Mouse (Mus musculus) lung, embryonic 14.5 days (tissue): ENCODE measurements around the gene Rpl10a. TPM values are rescaled to one million over a fixed set of nuclear protein-coding genes. Genes with fewer than 3 reads are reported as not detected.

Experiments used
- ATAC-seq: fragments of 200-750 bp; cut with Nextera tagmentation; 2 replicates; pipeline ENCODE4 v1.8.0; 2017; ENCODE audit warnings: mild to moderate bottlenecking, moderate TSS enrichment, moderate library complexity; ENCODE audit not compliant: insufficient read depth
- DNase-seq: peaks from one replicate; pipeline ENCODE4 v3.0.0-alpha.2; 2015
- H3K27ac ChIP-seq: fragments of 300-500 bp; sonication (generic); 2 replicates; pipeline ENCODE4 v1.5.1; 2014; ENCODE audit warnings: low read depth, mild to moderate bottlenecking, moderate library complexity
- H3K27me3 ChIP-seq: fragments of 300-500 bp; sonication (generic); 2 replicates; pipeline ENCODE4 v1.6.1; 2014; ENCODE audit warnings: low read length, control low read depth; ENCODE audit not compliant: insufficient read depth
- H3K36me3 ChIP-seq: fragments of 300-500 bp; sonication (generic); 2 replicates; pipeline ENCODE4 v1.6.1; 2014; ENCODE audit warnings: control low read depth; ENCODE audit not compliant: insufficient read depth
- H3K4me1 ChIP-seq: fragments of 300-500 bp; sonication (generic); 2 replicates; pipeline ENCODE4 v1.6.1; 2014; ENCODE audit warnings: antibody characterized with exemption, control low read depth; ENCODE audit not compliant: insufficient read depth
- H3K4me2 ChIP-seq: fragments of 300-500 bp; sonication (generic); 2 replicates; pipeline ENCODE4 v1.6.1; 2014; ENCODE audit warnings: mild to moderate bottlenecking
- H3K4me3 ChIP-seq: fragments of 300-500 bp; sonication (generic); 2 replicates; pipeline ENCODE4 v1.5.1; 2014; ENCODE audit warnings: low read depth, low read length
- H3K9ac ChIP-seq: fragments of 300-500 bp; sonication (generic); 2 replicates; pipeline ENCODE4 v1.6.1; 2014
- H3K9me3 ChIP-seq: fragments of 300-500 bp; sonication (generic); 2 replicates; pipeline ENCODE4 v1.6.1; 2016; ENCODE audit warnings: low read depth, low read length, control low read depth
- CTCF ChIP-seq: IDR thresholded peaks from 2 replicates; pipeline ENCODE4 v1.5.1; 2016; ENCODE audit warnings: antibody characterized with exemption, low read depth
- WGBS: fragments of 180-500 bp; shearing (Covaris S2); extraction: QIAGEN DNeasy Blood & Tissue Kit; methylation state at CpG from one replicate; pipeline ENCODE4 v1.1.7; 2014; 5-methylcytosine and 5-hydroxymethylcytosine counted together
- polyA plus RNA-seq: library from polyadenylated mRNA; unstranded; fragments of >200 nt; fragmentation: Nextera tagmentation; extraction: Ambion mirVana; gene quantifications from 2 replicates; pipeline ENCODE4 v1.2.1, GENCODE M21; 2014

The Rpl10a gene
- polyA plus RNA-seq, 1 experiment from 2014 or later: 802 TPM

DNA sequence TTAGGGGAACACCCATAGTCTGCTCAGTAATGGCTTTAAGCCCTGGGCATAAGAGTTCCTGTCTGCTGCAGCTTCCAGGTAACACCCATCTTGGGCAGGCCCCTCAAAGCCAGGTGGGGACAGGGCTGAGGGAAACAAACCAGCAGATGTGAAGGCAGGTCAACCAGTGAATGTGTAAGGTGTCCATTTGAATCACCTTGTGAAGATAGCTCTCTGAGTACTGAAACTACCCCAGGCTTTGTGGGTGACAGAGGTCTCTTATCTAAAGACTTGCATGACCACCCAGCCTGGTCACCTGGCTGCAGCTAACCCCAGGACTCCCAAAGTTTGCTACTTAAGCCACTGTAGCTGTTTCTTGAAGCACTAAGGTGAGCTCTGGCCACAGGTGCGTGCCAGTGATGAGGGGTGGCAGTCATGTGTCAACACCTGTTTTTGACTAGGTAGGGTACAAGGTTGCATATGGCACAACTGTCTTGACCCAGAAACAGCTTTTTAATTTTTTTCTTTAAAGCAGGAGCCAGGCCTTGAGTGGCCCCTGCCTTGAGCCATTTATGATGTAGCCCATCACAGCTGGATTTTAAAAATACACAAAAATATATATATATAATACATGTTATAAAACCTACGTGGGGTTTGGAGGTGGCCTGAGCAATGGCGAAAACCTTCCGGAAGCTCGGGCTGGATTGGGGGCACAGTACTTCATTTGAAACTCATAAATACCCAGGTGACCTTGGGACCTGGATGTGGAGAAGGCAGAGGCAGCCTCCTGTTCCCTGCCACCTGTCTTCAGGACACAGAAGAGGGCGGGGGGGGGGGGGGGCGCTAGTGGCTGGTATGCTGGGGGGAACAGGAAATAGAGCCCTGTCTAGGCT lies 3.2 kb downstream of the Rpl10a start:
- ATAC-seq: no peak
- Histone ChIP-seq H3K9ac (no peak overlapping the region), H3K36me3 (peaks cover 80% of the 10 kb centered on the region), H3K4me1 (peaks cover 12% of the 10 kb centered on the region), H3K27me3 (no peaks in the 10 kb centered on the region), H3K4me3 (no peak overlapping the region), H3K9me3 (no peaks in the 10 kb centered on the region), H3K4me2 (peak overlapping the region; percentile 8; the same call in 1 of the 2 replicates), H3K27ac (no peak overlapping the region)
- DNase-seq: peak; percentile 49
- no peak for TF ChIP-seq CTCF
- WGBS: 29% methylated on average over 5 of the region's 7 CpGs

DNA sequence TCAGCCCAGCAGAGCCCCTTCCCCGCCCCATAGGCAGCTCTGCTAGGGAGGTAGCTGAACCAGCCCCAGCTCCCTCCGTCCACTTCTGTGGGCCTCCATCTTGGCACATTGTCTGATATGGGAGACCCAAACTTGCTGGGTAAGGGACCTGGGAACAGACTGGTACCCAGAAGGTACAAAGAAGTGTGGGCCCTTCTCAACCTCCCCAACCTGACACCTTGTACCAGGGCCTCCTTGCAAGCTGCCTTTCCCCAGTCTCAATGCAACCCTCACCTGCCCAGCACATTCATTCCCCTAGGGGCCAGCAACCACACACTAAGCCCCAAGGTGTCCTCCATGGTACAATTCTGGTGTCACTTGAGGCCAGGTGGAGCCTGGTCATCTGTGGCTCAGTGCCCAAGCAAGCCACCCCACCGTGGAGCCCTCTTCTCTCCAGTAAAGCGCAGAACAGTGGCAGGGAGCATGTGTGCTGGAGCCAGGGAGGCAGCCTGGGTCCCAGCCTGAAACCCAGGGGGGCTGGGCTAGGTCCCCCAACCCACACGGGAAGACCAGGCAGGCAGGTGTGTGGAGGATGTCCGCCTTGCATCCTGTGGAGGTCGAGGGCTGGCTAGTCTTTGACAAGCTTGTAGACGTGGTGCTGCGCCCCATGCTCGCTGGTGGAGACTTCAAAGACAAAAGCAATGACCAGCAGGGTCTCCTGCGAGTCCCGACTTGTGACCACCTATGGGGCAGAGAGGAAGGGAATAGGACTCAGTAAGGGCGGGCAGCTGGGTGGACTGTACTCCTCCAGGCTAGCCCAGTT lies 4.0 kb downstream of the Rpl10a start:
- Histone ChIP-seq H3K27ac (peak overlapping the region; percentile 20; the same call in 1 of the 2 replicates), H3K27me3 (no peaks in the 10 kb centered on the region), H3K9ac (no peak overlapping the region; the same call in 1 of the 2 replicates), H3K9me3 (no peaks in the 10 kb centered on the region), H3K4me2 (no peak overlapping the region), H3K36me3 (peaks cover 78% of the 10 kb centered on the region), H3K4me3 (no peak overlapping the region), H3K4me1 (peaks cover 12% of the 10 kb centered on the region)
- ATAC-seq (no peak), DNase-seq (peak; percentile 41)
- WGBS: 39% methylated on average over 13 of the region's 13 CpGs
- peak; percentile 48; the same call in 1 of the 2 replicates for TF ChIP-seq CTCF

DNA sequence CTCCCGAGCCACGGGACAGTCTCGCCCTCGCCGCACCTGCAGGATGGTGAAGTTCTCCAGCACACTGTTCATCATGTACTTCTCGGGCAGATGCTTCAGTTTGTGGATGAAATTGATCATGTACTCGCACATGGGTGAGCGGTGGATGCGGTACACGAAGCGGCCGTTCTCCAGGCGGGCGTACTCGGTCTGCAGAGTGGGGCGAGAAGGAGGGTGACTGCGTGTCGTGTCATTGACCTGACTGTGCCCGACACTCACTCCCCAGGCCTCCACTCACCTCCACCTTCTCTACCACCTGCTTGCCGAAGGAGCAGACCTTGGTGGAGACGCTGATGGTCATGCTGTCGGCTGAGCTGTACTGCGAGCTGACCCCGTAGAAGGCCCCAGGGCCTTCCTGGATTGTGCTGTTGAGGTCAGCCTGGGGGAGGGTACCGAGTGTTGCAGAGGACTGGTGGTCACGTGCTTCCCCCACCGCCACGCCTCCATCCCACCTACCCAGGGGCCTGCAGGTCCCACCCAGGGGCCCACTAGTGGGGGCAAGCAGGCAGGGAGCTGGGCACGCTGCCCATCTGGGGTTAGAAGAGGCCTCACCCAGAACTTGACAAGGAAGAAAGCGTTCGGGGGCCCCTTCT lies 4.8 kb downstream of the Rpl10a start:
- no peak for ATAC-seq
- H3K27ac ChIP-seq: peak overlapping the region; percentile 20; the same call in 1 of the 2 replicates
- no peak overlapping the region for H3K4me3 ChIP-seq
- H3K27me3 ChIP-seq: no peaks in the 10 kb centered on the region
- no peaks in the 10 kb centered on the region for H3K9me3 ChIP-seq
- peaks cover 6% of the 10 kb centered on the region; the same call in 1 of the 2 replicates for H3K4me1 ChIP-seq
- peak; percentile 56 for DNase-seq
- H3K9ac ChIP-seq: no peak overlapping the region
- 45% methylated on average over 31 of the region's 31 CpGs for WGBS
- TF ChIP-seq CTCF: no peak
- H3K4me2 ChIP-seq: no peak overlapping the region
- peaks cover 85% of the 10 kb centered on the region for H3K36me3 ChIP-seq

DNA sequence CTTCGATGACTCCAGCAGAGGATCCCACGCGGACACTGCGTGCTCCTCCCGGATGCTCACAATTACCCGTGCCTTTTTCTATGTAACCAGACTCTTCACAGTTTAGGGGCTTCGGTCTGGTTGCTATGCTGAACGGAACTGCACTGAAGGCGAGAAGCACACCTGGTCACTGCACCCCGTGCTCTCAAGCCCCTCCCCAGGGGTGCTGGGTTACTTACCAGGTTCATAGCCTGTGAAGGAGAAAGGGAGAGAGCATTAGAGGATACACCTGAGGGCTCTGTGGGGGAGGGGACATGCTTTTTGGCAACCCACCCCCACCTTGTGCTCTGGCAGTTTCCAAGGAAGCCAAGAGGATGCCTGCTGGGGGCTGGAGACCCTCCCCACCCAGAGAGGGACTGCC lies 7.0 kb downstream of the Rpl10a start:
- no peak for DNase-seq
- peaks cover 90% of the 10 kb centered on the region for H3K36me3 ChIP-seq
- peaks cover 6% of the 10 kb centered on the region; the same call in 1 of the 2 replicates for H3K4me1 ChIP-seq
- no peak overlapping the region for H3K4me2 ChIP-seq
- H3K9ac ChIP-seq: no peak overlapping the region
- no peaks in the 10 kb centered on the region for H3K27me3 ChIP-seq
- 70% methylated on average over 10 of the region's 10 CpGs for whole genome bisulfite sequencing
- H3K27ac ChIP-seq: no peak overlapping the region
- no peak for ATAC-seq
- H3K4me3 ChIP-seq: no peak overlapping the region
- no peaks in the 10 kb centered on the region for H3K9me3 ChIP-seq
- TF ChIP-seq CTCF: no peak

DNA sequence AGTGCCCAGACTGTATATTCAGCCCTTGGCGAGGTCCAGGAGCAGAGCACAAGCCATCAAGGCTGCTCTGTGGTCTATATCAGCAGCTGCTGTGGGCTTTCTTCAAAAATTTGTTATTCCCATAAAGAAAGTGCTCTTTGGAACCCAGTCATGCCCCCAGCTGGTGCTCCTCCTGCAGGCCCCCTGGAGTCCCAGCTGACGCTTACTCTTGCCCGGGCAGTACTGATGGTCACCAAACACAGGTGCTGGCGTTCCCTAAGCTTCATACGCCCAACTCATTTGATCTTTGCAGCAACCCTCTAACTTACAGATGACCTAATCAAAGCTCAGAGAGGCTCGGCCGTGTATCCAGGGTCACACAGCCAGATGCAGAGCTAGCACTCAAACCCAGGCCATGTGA lies 9.3 kb downstream of the Rpl10a start:
- no peak for TF ChIP-seq CTCF
- Histone ChIP-seq H3K4me3 (no peak overlapping the region), H3K4me1 (peaks cover 18% of the 10 kb centered on the region), H3K4me2 (no peak overlapping the region), H3K27ac (no peak overlapping the region), H3K9me3 (no peaks in the 10 kb centered on the region), H3K36me3 (peaks cover 72% of the 10 kb centered on the region), H3K9ac (no peak overlapping the region), H3K27me3 (no peaks in the 10 kb centered on the region)
- no peak for ATAC-seq
- DNase-seq: no peak
- WGBS: 91% methylated on average over 7 of the region's 7 CpGs

DNA sequence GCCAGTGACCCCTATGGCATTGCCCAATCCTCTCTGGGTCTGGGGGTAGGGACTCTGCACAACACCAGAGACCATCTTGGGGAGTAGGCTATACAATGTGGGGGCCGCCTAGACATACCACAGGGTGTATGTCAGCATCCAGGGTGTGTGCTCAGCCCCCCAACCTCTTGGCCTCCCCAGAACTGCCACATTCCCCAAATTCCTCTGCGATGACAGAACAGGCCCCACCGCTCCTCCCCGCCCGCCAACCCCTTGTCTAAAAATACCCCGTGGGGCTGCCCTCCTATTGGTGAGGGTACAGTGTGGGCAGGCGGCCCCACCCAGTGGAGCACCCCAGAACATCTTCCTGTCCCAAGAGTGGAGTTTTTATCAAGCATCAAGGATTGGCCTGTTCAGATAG lies 12.3 kb downstream of the Rpl10a start:
- peaks cover 33% of the 10 kb centered on the region for H3K4me1 ChIP-seq
- H3K9ac ChIP-seq: peak overlapping the region; percentile 47; the same call in 1 of the 2 replicates
- ATAC-seq (peak; percentile 30), DNase-seq (peak; percentile 49)
- 0 out of 2 replicates have a peak overlapping the region, but pooled peaks have one; percentile 7 for H3K4me3 ChIP-seq
- H3K4me2 ChIP-seq: peak overlapping the region; percentile 57
- WGBS: 53% methylated on average over 7 of the region's 7 CpGs
- TF ChIP-seq CTCF: no peak
- peak overlapping the region; percentile 87 for H3K27ac ChIP-seq
- H3K9me3 ChIP-seq: no peaks in the 10 kb centered on the region
- peaks cover 42% of the 10 kb centered on the region for H3K36me3 ChIP-seq
- H3K27me3 ChIP-seq: no peaks in the 10 kb centered on the region
